Mouse (Mus musculus) cerebellum, adult 9-10 months (tissue): ENCODE data around the gene Det1.

Experiments used
- DNase-seq: peaks from one replicate; pipeline ENCODE4 v3.0.0; 2022

Det1 gene

GRCm38 (mm10) chr7:78778741-78779140 is 68.3 kb downstream of the Det1 start:
- DNase-seq, result no peak
